Mouse (Mus musculus) liver, embryonic 15.5 days (tissue): ENCODE measurements around the gene Ubap1. TPM values are rescaled to one million over a fixed set of nuclear protein-coding genes. Genes with fewer than 3 reads are reported as not detected.

Experiments
- ATAC-seq: fragments of 200-750 bp; cut with Nextera tagmentation; 2 replicates; pipeline ENCODE4 v1.8.0; 2017; ENCODE audit warnings: moderate number of reproducible peaks, mild to moderate bottlenecking, moderate library complexity; ENCODE audit not compliant: insufficient read depth
- H3K27ac ChIP-seq: fragments of 300-500 bp; sonication (generic); replicated peaks from 2 replicates; pipeline ENCODE4 v1.5.1; 2015; ENCODE audit warnings: mild to moderate bottlenecking, inconsistent platforms
- H3K27me3 ChIP-seq: fragments of 300-500 bp; sonication (generic); 2 replicates; pipeline ENCODE4 v1.6.1; 2015; ENCODE audit warnings: mild to moderate bottlenecking, inconsistent platforms
- H3K36me3 ChIP-seq: fragments of 300-500 bp; sonication (generic); replicated peaks from 2 replicates; pipeline ENCODE4 v1.6.1; 2015; ENCODE audit warnings: moderate library complexity, mild to moderate bottlenecking, inconsistent platforms
- H3K4me1 ChIP-seq: fragments of 300-500 bp; sonication (generic); replicated peaks from 2 replicates; pipeline ENCODE4 v1.6.1; 2015; ENCODE audit warnings: inconsistent platforms
- H3K4me2 ChIP-seq: fragments of 300-500 bp; sonication (generic); 2 replicates; pipeline ENCODE4 v1.6.1; 2015; ENCODE audit warnings: moderate library complexity, mild to moderate bottlenecking, inconsistent platforms
- H3K4me3 ChIP-seq: fragments of 300-500 bp; sonication (generic); replicated peaks from 2 replicates; pipeline ENCODE4 v1.5.1; 2015; ENCODE audit warnings: mild to moderate bottlenecking, inconsistent platforms
- H3K9ac ChIP-seq: fragments of 300-500 bp; sonication (generic); 2 replicates; pipeline ENCODE4 v1.6.1; 2015; ENCODE audit warnings: moderate library complexity, mild to moderate bottlenecking, inconsistent platforms
- H3K9me3 ChIP-seq: fragments of 300-500 bp; sonication (generic); replicated peaks from 2 replicates; pipeline ENCODE4 v1.6.1; 2016; ENCODE audit warnings: inconsistent platforms
- WGBS: fragments of 180-500 bp; shearing (Covaris S2); methylation state at CpG from one replicate; pipeline ENCODE4 v1.1.7; 2015; ENCODE audit warnings: mixed read lengths; ENCODE audit not compliant: insufficient replicate concordance; 5-methylcytosine and 5-hydroxymethylcytosine counted together
- polyA plus RNA-seq: library from polyadenylated mRNA; unstranded; fragments of >200 nt; fragmentation: Nextera tagmentation; extraction: Ambion mirVana; gene quantifications from 2 replicates; pipeline ENCODE4 v1.2.1, GENCODE M21; 2015

Gene Ubap1
- polyA plus RNA-seq, 1 experiment from 2014 or later = 32.4 TPM

GRCm38 (mm10) chr4:41388616-41389015, 39.8 kb downstream of the Ubap1 start:
- Histone ChIP-seq H3K4me1 (peaks cover 43% of the 10 kb centered on the region), H3K4me3 (peak overlapping the region; percentile 51), H3K27ac (peak overlapping the region; percentile 96), H3K27me3 (no peaks in the 10 kb centered on the region), H3K9ac (peak overlapping the region; percentile 45), H3K9me3 (no peaks in the 10 kb centered on the region), H3K4me2 (peak overlapping the region; percentile 60), H3K36me3 (peaks cover 91% of the 10 kb centered on the region)
- 79% methylated on average over 5 of the region's 5 CpGs for WGBS
- no peak for ATAC-seq

GRCm38 (mm10) chr4:41389240-41389639, 40.4 kb downstream of the Ubap1 start:
- ATAC-seq = no peak
- H3K27ac ChIP-seq = peak overlapping the region; percentile 96
- H3K27me3 ChIP-seq = no peaks in the 10 kb centered on the region
- H3K9ac ChIP-seq = peak overlapping the region; percentile 45
- H3K9me3 ChIP-seq = no peaks in the 10 kb centered on the region
- WGBS = 75% methylated on average over 5 of the region's 5 CpGs
- peak overlapping the region; percentile 60 for H3K4me2 ChIP-seq
- peaks cover 41% of the 10 kb centered on the region for H3K4me1 ChIP-seq
- H3K36me3 ChIP-seq = peaks cover 92% of the 10 kb centered on the region
- peak overlapping the region; percentile 51 for H3K4me3 ChIP-seq

GRCm38 (mm10) chr4:41390122-41390521, 41.3 kb downstream of the Ubap1 start:
- Histone ChIP-seq H3K4me3 (peak overlapping the region; percentile 51), H3K4me1 (peaks cover 41% of the 10 kb centered on the region), H3K27ac (peak overlapping the region; percentile 96; the same call in 1 of the 2 replicates), H3K36me3 (peaks cover 94% of the 10 kb centered on the region), H3K4me2 (peak overlapping the region; percentile 60), H3K27me3 (no peaks in the 10 kb centered on the region), H3K9me3 (no peaks in the 10 kb centered on the region), H3K9ac (no peak overlapping the region)
- 22% methylated on average over 3 of the region's 3 CpGs for WGBS
- ATAC-seq = no peak

GRCm38 (mm10) chr4:41391015-41391414, 42.2 kb downstream of the Ubap1 start:
- H3K4me2 ChIP-seq = no peak overlapping the region
- H3K9me3 ChIP-seq = no peaks in the 10 kb centered on the region
- peaks cover 36% of the 10 kb centered on the region for H3K4me1 ChIP-seq
- H3K27ac ChIP-seq = no peak overlapping the region
- no peaks in the 10 kb centered on the region for H3K27me3 ChIP-seq
- 82% methylated on average over 2 of the region's 2 CpGs for WGBS
- no peak overlapping the region for H3K9ac ChIP-seq
- H3K36me3 ChIP-seq = peaks cover 98% of the 10 kb centered on the region
- no peak overlapping the region for H3K4me3 ChIP-seq
- no peak for ATAC-seq

GRCm38 (mm10) chr4:41394651-41395050, 45.9 kb downstream of the Ubap1 start:
- H3K36me3 ChIP-seq = peaks cover 95% of the 10 kb centered on the region
- 83% methylated on average over 9 of the region's 9 CpGs for WGBS
- ATAC-seq = no peak

GRCm38 (mm10) chr4:41398353-41398752, 49.6 kb downstream of the Ubap1 start:
- WGBS = 81% methylated on average over 6 of the region's 6 CpGs
- Histone ChIP-seq H3K36me3 (peaks cover 90% of the 10 kb centered on the region), H3K9me3 (no peaks in the 10 kb centered on the region), H3K4me3 (no peak overlapping the region), H3K27ac (no peak overlapping the region), H3K9ac (no peak overlapping the region), H3K27me3 (no peaks in the 10 kb centered on the region), H3K4me2 (no peak overlapping the region), H3K4me1 (no peaks in the 10 kb centered on the region)
- no peak for ATAC-seq

More at GRCm38 (mm10) chr4:41394651-41395050, 45.9 kb downstream of the Ubap1 start:
- H3K4me2 ChIP-seq = no peak overlapping the region
- H3K4me1 ChIP-seq = peaks cover 3% of the 10 kb centered on the region; the same call in 1 of the 2 replicates
- no peak overlapping the region for H3K9ac ChIP-seq
- no peak overlapping the region for H3K27ac ChIP-seq
- no peak overlapping the region for H3K4me3 ChIP-seq
- H3K9me3 ChIP-seq = no peaks in the 10 kb centered on the region
- no peaks in the 10 kb centered on the region for H3K27me3 ChIP-seq

GRCm38 (mm10) chr4:41399904-41400303, 51.1 kb downstream of the Ubap1 start:
- H3K4me1 ChIP-seq = no peaks in the 10 kb centered on the region
- H3K9ac ChIP-seq = no peak overlapping the region
- peaks cover 89% of the 10 kb centered on the region for H3K36me3 ChIP-seq
- no peak overlapping the region for H3K4me2 ChIP-seq
- no peak for ATAC-seq
- no peak overlapping the region for H3K27ac ChIP-seq
- no peaks in the 10 kb centered on the region for H3K27me3 ChIP-seq
- H3K4me3 ChIP-seq = no peak overlapping the region
- 76% methylated on average over 5 of the region's 5 CpGs for WGBS
- no peaks in the 10 kb centered on the region for H3K9me3 ChIP-seq

GRCm38 (mm10) chr4:41401167-41401566, 52.4 kb downstream of the Ubap1 start:
- Histone ChIP-seq H3K9ac (no peak overlapping the region), H3K27me3 (no peaks in the 10 kb centered on the region), H3K27ac (no peak overlapping the region), H3K4me3 (no peak overlapping the region), H3K9me3 (no peaks in the 10 kb centered on the region), H3K4me2 (no peak overlapping the region), H3K4me1 (no peaks in the 10 kb centered on the region), H3K36me3 (peaks cover 81% of the 10 kb centered on the region)
- ATAC-seq = no peak

GRCm38 (mm10) chr4:41401573-41401972, 52.8 kb downstream of the Ubap1 start:
- Histone ChIP-seq H3K4me1 (no peaks in the 10 kb centered on the region), H3K27ac (no peak overlapping the region), H3K9ac (no peak overlapping the region), H3K27me3 (no peaks in the 10 kb centered on the region), H3K4me2 (no peak overlapping the region), H3K36me3 (peaks cover 83% of the 10 kb centered on the region), H3K4me3 (no peak overlapping the region), H3K9me3 (no peaks in the 10 kb centered on the region)
- ATAC-seq = no peak
- WGBS = 58% methylated on average over 5 of the region's 5 CpGs

GRCm38 (mm10) chr4:41406597-41406996, 57.8 kb downstream of the Ubap1 start:
- no peaks in the 10 kb centered on the region for H3K27me3 ChIP-seq
- no peaks in the 10 kb centered on the region for H3K4me1 ChIP-seq
- no peak overlapping the region for H3K4me3 ChIP-seq
- peaks cover 55% of the 10 kb centered on the region for H3K36me3 ChIP-seq
- WGBS = 80% methylated on average over 9 of the region's 9 CpGs
- no peak for ATAC-seq
- H3K9ac ChIP-seq = no peak overlapping the region
- H3K27ac ChIP-seq = no peak overlapping the region
- H3K9me3 ChIP-seq = no peaks in the 10 kb centered on the region
- H3K4me2 ChIP-seq = no peak overlapping the region

GRCm38 (mm10) chr4:41407353-41407752, 58.6 kb downstream of the Ubap1 start:
- WGBS = 85% methylated on average over 2 of the region's 2 CpGs
- H3K9ac ChIP-seq = no peak overlapping the region

GRCm38 (mm10) chr4:41409341-41409740, 60.5 kb downstream of the Ubap1 start:
- Histone ChIP-seq H3K9ac (no peak overlapping the region), H3K27me3 (no peaks in the 10 kb centered on the region), H3K4me1 (no peaks in the 10 kb centered on the region), H3K9me3 (no peaks in the 10 kb centered on the region), H3K36me3 (peaks cover 41% of the 10 kb centered on the region), H3K27ac (no peak overlapping the region), H3K4me2 (no peak overlapping the region), H3K4me3 (no peak overlapping the region)
- ATAC-seq = no peak
- WGBS = 78% methylated on average over 1 of the region's 1 CpGs

More at GRCm38 (mm10) chr4:41407353-41407752, 58.6 kb downstream of the Ubap1 start:
- Histone ChIP-seq H3K9me3 (no peaks in the 10 kb centered on the region), H3K4me1 (no peaks in the 10 kb centered on the region), H3K4me3 (no peak overlapping the region), H3K27me3 (no peaks in the 10 kb centered on the region), H3K4me2 (no peak overlapping the region), H3K27ac (no peak overlapping the region), H3K36me3 (peaks cover 47% of the 10 kb centered on the region)
- ATAC-seq = no peak
